Mouse (Mus musculus) right cerebral cortex, postnatal 10 days (tissue): ENCODE data around the gene Aldh16a1.
"Not testable (repeated sequence)": the region's sequence is repeated elsewhere in the genome, so short reads cannot be mapped to it uniquely, and the experiment has no call there.

Experiments
- DNase-seq, 2 experiments: peaks; one replicate each; pipeline ENCODE4 v3.0.0; 2021; ENCODE audit warnings: low spot score in 2 of 2

The Aldh16a1 gene

DNA sequence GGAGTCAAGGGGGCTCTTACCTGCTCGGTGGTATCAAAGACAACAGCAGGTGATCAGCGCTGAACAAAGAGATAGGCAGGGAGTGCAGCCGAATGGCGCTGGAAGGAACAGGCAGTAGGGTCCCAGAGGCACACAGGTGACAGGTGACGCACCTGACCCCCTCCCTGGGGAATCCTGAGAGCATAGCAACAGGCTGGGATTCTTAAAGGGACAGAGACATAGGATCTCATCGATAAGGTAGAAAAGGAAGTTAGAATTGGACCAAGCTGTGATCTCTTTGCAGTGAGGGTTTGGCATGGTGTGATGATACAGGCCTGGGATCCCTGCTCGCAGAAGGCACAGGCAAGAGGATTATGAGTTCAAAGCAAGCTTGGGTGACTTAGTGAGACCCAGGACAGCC is 25.1 kb upstream of the Aldh16a1 start, which contains the start of gene Gfy:
Gene Gfy, minus strand, starts transcription at position 101 of the 400 bp plus-strand sequence.
- no peak for DNase-seq

DNA sequence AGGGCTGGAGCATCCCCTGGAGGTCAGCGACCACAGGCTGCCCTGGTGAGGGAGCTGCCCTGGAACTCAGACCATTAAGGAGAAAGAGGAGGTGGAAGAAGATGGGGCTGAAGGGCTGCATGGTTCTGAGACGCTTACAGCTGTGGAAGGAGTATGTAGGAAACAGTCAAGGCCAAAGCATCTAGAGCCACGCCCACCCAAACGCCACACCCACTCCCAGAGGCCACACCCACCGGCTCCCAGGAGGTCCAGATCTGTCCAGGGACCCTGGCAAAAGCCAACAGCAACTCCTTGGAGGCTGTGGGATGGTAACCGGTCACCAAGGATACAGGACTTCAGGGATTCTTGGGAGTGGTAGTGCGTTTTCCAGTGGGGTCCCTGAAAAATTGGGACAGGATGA is 24.2 kb upstream of the Aldh16a1 start:
- DNase-seq: no peak

DNA sequence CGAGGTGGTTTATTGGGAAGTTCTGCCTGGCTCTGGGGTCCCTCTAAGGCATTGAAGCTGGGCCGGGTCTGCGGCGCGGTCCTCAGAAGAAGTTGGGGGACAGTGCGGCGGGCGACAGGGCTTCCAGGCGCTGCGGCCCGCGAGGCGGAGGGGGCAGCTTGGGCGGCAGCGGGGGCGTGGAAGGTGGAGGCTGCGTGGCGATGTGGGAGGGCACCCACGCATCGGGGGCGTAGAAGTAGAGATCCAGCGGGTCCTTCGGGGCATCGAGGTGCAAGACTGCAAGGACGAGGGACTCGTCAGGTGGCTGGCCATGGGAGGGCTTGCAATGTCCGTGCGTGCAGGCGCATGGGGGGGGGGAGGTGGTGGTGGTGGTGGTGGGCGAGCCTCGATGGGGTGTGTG is 22.0 kb upstream of the Aldh16a1 start:
- peak in 1 of 2 experiments; percentile 52 for DNase-seq

DNA sequence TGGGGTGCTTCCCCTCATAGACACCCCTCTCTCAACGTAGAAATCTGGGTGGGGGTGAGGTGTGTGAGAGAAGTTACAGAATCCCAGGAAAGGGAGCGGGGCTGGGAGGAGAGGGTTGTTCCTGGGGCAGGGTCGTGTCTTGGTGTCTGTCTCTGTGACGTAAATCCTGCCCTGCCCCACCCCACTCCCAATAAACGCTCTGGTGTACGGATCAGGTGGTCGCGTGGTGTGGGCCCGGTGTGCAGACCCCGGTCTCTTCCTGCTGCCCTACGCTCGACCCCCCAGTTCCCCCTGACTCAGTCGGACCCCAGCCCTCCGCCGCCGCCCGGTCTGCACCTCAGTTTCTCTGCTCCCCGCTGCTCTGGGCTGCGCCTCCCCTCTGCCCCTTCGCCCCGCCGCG is 21.5 kb upstream of the Aldh16a1 start:
- DNase-seq: no peak

DNA sequence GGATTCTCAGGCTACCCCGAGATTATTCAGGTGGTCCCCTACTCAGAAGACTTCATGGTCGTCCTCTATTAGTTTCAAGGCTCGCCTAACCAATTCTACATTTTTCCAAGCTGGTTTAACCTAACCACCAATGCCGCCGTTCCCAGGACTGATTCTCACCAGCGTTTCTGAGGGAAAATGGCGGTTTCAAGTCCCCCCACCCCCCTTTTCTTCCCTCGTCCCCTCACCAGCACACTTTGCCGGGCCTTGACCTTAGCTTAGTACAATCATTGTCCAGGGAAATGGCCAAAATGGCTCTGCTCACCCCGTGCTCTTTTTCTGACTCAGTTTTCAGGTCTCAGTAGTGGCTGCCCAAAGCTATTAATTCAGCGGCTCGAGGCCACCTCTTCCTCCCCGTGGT is 21.0 kb upstream of the Aldh16a1 start:
- DNase-seq: no peak

DNA sequence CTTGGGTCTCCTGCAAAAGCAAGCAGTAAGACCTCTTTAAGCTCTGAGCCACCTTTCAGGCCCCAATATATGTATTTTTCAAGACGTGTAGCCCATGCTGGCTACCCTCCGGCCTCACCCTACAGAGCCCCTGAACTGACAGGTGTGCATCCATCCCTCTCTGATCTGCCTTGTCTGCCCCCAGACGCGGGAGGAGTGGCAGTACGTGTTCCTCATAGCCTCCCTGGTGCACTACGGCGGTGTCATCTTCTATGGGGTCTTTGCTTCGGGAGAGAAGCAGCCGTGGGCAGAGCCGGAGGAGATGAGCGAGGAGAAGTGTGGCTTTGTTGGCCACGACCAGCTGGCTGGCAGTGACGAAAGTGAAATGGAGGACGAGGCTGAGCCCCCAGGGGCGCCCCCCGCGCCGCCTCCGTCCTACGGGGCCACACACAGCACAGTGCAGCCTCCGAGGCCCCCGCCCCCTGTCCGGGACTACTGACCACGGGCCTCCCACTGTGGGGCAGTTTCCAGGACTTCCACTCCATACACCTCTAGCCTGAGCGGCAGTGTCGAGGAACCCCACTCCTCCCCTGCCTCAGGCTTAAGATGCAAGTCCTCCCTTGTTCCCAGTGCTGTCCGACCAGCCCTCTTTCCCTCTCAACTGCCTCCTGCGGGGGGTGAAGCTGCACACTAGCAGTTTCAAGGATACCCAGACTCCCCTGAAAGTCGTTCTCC is 20.3 kb upstream of the Aldh16a1 start:
- DNase-seq: peak in 1 of 2 experiments; percentile 40

DNA sequence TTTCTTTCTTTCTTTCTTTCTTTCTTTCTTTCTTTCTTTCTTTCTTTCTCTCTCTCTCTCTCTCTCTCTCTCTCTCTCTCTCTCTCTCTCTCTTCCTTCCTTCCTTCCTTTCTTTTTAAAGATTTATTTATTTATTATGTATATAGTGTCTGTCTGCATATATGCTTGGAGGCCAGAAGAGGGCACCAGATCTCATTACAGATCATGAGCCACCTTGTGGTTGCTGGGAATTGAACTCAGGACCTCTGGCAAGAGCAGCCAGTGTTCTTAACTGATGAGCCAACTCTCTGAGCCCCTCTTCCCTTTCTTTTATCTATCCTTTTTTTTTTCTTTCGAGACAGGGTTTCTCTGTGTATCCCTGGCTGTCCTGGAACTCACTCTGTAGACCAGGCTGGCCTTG is 19.4 kb upstream of the Aldh16a1 start:
- DNase-seq: not testable (repeated sequence)

DNA sequence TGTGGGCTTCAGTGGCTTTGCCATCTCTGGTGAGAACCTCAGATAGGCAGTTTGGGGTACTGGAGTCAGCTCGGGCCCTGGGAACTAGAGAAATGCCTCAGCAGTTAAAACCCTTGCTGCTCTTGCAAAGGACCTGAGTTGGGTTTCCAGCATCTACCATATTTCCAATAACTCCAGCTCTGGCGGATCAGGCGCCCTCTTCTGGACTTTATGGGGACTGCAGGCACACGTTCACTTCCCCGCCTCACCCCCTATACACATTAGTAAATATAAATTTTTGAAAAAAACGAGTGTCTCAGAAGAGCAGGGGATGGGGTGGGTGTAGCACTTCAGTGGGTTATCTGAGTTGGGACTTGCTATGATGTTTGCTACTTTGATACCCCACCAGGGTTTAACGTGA is 18.6 kb upstream of the Aldh16a1 start:
- DNase-seq: no peak

DNA sequence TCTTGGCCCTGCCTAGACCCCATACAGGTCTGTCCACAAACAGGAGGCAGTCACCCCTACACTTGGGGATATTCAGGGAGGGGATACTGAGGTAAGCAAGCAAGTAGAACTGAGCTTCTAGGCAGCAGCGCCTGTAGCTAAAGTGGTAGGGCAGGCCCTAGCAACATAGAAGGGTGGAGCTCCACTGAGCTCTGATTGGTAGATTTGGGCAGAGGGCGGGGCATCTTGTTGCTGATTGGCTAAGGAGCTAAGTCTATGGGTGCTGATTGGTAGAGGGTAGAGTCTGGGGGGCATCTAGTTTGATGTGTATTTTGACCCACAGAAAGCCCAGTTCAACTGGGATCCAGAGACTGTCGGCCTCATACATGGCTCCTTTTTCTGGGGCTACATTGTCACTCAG is 15.1 kb upstream of the Aldh16a1 start:
- peak in 1 of 2 experiments; percentile 68 for DNase-seq

DNA sequence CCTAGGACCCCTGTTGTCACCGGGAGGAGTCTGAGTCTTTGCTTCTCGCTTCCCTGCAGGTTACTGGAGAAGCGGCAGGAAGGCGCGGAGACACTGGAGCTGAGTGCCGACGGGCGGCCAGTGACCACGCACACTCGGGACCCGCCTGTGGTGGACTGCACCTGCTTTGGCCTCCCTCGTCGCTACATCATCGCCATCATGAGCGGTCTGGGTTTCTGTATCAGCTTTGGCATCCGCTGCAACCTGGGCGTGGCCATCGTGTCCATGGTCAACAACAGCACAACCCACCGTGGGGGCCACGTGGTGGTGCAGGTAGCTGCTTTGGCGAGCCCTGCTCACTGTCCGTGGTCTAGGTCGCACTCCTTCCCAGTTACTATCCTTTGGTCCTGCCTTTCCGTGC is 14.3 kb upstream of the Aldh16a1 start:
- DNase-seq: no peak

DNA sequence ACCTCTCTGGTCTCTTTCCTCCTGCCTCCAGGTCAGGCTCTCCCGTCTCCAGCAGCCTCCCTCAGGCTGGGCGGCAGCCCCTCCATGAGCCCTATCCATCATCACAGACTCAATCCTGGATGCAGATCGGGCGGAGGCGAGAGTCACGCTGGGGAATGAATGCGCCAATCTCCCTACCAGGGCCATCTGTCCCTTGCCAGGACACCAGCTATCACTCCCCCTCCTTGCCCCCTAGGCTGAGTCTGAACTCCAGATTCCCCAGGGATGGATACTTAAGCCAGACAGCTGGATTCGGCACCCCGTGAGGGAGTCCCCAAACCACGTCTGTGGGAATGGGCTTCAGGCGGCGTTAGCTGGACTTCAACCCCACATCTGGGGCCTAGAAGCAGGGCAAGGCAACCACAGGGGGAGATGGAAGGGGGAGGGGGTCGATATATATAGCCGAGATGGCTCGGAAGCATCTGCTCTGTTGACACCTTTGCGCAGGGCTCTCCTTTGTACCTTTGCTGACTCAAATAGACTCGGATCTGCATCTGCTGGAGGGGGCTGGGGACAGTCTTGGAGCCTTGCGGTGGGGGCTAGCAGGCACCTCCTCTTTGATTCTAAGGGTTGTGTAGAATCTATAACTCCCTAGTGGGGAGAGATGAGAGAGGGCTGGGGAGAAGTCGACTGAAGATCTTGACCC is 13.5 kb upstream of the Aldh16a1 start:
- peak in 1 of 2 experiments; percentile 60 for DNase-seq

DNA sequence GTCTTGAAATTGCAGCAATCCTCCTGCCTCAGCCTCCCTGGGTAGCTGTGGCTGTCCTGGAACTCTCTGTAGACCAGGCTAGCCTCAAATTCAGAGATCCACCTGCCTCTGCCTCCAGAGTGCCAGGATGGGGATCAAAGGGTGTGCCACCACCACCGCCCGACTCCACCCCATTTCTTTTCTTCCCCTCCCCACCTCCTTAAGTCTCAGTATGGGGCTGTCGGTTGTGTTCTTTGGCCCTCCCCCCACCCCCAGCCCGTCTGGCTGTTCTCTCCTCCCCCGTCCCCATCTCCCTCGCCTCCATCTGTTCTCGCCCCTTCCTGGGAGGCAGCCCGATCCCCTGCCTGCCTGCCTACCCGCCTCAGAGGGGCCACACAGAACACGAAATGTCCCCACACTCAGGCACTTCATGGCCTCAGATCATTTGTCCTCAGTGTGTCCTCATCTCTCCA is 12.6 kb upstream of the Aldh16a1 start:
- peak in 1 of 2 experiments; percentile 69 for DNase-seq

DNA sequence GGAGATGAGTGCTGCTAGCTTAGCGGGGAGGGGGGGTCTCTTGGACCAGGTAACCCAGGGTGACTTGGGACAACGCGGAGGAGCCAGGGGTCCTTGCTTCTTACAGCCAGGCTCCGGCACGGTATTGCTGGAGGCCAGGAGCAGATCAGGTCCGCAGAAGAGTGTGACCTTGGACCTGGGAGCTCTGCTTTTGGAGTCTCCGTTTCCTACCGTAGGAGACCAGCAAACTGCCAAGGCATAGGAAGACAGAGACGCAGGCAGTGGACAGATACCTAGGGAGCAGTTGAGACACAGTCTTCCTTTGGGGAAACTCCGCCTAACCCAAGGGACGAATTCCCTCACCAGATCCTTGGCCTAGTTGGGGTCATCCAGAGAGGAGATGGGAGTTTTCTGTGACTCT is 11.3 kb upstream of the Aldh16a1 start:
- DNase-seq: no peak

DNA sequence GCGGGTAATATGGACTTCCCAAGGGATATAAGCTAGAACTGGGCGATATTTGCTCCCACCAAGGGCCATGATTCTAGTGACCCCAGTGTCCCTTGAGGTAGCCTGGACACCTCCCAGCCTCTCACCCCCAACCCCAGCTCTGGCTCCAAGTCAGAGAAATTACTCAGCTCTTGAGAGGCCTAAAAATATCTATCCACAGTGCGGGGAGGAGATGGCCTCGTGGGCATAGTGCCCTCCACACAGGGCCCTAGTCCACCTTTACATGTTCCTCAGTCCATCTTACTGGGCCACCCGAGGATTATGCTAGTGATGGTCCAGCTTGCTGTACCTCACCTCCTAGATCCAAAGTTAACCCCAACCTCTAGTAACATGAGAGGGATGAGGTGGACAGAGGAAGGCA is 10.4 kb upstream of the Aldh16a1 start:
- peak in 1 of 2 experiments; percentile 46 for DNase-seq

DNA sequence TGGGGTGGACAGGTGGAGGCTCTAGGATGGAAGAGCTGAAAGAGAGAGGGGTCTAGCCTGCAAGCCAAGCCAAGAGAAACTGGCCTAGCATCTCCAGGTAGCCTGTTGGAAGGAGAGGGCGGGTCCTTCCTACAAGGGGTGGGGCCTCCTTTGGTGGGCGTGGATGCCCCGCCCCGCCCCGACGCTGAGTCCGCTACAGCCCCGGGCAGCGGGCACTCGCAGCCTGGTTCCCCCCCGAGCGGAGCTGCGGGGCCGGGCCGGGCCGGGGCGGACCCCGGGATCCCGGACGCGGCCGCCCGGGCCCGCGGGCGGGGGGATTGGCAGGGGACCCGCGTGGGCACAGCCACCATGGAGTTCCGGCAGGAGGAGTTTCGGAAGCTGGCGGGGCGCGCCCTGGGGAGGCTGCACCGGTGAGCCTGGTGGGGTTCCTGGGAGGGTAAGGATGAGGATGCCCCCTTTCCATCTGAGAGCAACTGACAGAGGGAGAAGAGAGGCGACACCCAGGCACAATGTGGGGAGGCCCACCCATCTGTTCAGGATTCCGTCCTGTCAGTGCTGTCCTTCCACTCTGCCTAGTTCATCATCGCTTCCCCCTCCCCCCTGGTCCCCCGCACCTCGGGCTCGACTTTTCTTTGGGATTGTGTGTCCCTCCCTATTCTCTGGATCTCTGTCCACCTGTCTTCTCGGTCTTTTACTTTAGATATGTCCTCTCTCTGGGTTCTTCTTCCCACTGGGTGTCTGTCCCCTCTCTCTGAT is 9.5 kb upstream of the Aldh16a1 start, which contains the start of gene Slc17a7:
Gene Slc17a7, plus strand, starts transcription at position 215 of the 756 bp plus-strand sequence.
- DNase-seq: peak in 1 of 2 experiments; percentile 60

DNA sequence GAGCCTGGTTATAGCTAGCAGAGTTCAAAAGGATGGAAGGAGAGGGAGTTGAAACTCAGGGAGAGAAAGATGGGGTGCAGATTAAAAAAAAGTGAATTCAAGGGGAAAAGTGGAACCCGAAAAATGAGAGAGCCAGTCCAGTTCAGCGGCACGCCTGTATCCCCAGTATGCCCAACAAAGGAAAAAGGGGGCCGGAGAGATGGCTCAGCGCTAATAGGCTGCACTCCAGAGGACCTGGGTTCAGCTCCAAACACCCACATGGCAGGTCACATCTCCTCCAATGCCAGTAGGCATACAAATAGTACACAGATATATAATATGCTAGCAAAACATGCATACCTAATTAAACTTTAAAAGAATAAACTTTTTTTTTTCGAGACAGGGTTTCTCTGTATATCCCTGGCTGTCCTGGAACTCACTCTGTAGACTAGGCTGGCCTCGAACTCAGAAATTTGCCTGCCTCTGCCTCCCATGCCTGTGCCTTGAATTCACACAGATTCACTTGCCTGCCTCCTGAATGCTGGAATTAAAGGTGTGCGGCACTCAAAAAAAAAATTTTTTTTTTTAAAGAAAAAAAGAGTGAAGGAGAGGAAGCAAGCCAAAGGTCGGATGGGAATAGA is 8.7 kb upstream of the Aldh16a1 start:
- DNase-seq: no peak

DNA sequence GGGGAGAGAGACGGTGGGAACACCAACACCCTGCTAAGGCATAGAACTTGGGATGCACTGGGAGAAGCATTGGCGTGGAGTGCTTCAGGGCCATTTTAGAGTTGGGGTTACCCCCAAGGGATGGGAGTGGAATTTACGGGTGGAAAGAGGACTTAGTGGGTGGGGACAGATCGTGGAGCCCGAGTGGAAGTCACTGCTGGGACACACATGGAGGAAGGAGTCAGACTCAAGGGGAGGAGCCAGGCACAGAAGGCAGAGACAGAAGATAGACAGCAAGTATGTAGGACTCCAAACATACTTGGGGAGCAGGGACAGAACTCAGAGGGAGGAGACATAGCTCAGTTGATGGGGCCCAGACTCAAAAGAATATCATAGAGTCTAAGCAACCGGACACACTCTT is 8.2 kb upstream of the Aldh16a1 start:
- peak in 1 of 2 experiments; percentile 58 for DNase-seq

DNA sequence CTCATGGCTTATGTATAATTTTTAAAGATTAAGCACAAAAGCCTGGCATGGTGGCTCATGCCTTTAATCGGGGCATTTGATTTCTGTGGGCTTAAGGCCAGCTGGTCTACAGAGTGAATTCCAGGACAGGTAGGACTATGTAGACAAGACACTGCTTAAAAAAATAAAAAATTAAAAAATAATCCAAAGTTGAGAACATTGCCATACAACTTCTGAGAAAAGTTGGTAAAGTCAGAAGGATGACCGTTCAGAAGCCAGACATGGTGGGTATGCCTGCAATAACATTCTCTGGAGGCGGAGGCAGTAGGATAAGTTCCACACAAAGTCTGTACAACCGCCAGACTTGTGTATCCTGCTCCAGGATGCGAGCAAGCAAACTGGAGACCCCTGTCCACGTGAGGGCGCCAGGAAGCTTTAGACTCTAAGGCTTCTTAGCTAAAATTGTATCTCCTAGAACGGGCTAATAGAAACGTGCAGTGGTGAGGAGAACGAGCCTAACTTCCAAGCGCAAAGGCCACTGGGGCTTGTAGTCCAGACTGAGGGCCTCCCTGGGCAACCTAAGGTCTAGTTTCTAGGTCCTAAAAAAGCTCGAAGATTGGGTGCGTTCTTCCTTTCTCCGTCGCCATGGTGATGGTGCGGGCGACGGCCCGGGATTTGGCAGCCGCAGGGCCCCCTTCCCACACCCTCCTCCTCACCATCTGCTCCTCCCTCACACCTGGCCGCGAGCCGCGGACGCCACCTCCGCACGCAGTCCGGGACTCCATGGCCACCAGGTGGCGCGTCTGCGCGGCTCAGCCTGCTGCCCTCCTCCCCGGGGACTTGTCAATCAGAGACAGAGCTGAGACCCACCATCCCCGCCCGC is 7.5 kb upstream of the Aldh16a1 start:
- DNase-seq: peak; percentile 95 to 97

DNA sequence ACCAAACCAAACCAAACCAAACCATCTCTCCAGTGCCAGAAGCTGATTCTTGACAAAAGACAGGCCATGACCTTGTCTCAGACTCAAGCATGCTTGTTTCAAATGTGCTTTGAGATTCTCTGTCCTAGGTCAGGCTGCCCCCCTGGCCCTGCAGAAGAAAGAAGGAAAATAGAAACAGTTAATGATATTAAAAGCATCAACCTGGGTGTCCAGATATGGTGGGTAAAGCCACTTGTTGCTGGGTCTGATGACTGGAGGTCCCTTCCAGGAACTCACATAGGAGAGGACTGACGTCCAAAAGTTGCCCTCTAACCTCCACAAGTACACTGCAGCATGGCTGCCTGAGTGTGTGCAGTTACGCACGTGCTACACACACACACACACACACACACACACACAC is 6.5 kb upstream of the Aldh16a1 start:
- DNase-seq: no peak

DNA sequence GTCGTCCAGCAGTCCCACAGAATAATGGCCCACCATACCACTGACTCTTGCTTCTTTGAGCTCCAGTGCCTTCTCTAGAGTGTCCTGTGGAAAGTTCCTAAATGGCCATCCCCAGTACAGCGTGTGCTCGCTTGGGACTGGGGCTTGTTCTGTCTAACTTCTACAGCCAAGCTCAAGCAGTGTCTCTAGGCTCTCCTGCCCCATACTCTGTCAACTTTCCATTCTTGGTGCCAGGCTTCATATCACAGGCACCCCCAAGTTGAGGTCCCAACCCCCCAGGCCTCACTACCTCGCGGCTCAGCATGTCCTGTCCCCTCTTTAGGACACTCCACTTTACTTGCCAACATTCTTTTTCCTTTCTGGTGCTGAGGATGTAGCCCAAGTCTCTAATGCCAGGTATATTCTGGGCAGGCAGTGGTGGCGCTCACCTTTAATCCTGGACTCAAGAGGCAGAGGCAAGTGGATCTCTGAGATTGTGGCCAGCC is 6.0 kb upstream of the Aldh16a1 start:
- DNase-seq: no peak

DNA sequence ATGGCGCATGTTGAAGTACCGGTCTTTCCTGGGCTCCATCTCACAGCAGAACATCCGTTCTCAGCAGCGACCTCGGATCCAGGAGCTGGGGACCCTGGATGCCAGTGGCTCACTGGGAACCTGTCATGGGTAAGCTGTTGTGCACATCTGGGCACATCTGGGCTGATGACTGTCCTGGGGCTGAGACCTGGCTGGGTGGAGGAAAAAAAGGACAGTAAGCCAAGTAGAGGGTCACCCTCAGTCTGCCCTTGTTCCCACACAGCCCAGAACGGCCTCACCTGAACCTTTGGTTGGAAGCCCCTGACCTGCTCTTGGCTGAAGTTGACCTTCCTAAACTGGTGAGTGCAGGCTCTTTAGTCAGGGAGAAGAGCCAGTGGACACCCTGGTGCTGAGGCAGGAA is 4.6 kb upstream of the Aldh16a1 start:
- peak in 1 of 2 experiments; percentile 32 for DNase-seq
